Mouse (Mus musculus) hematopoietic multipotent progenitor cell, adult 10-12 weeks (in vitro differentiated cells): ENCODE measurements around the gene Mitf. TPM values are rescaled to one million over a fixed set of nuclear protein-coding genes. Genes with fewer than 3 reads are reported as not detected.

Experiments used
- polyA plus RNA-seq: library from polyadenylated mRNA; stranded (reverse); fragments of >175 nt; gene quantifications from 2 replicates; pipeline ENCODE4 v1.2.3, GENCODE M21; 2012; ENCODE audit warnings: low replicate concordance

Mitf gene
- 1.1 and 2.1 TPM in 2 replicates for polyA plus RNA-seq

GRCm38 (mm10) chr6:97806781-97807743 is at the start of gene Mitf:
Gene Mitf (plus strand): TSS chr6:97807052.

Other genes with a start within 250 kb of the Mitf start
- 4.2 and 8.3 TPM in 2 replicates for gene Frmd4b, start 189.5 kb upstream of the Mitf start, polyA plus RNA-seq